Mouse (Mus musculus) cerebellum, adult 2 months (tissue): Measurements from ENCODE around the gene Rab40b.

Experiments used
- CTCF ChIP-seq: fragments of 200-500 bp; IDR thresholded peaks from 2 replicates; pipeline ENCODE4 v1.5.1; 2011; ENCODE audit warnings: low read depth, mild to moderate bottlenecking, control low read depth, low read length, moderate library complexity, borderline replicate concordance; ENCODE audit not compliant: insufficient read depth
- POLR2A ChIP-seq: fragments of 200-500 bp; IDR thresholded peaks from 2 replicates; pipeline ENCODE4 v1.6.1; 2011; ENCODE audit warnings: low read length, control low read depth, borderline replicate concordance; ENCODE audit not compliant: insufficient read depth

GRCm38 (mm10) chr11:121390793-121391192 lies 2.7 kb upstream of the Rab40b start:
- TF ChIP-seq CTCF (no peak), POLR2A (no peak)
